Mouse (Mus musculus) urinary bladder, postnatal 4 days (tissue): Measurements from ENCODE around the gene Ecel1.
A peak's percentile ranks its signal among the peaks of the same experiment; 100 is the strongest.

Source experiments
- DNase-seq, 2 experiments: peaks; one replicate each; pipeline ENCODE4 v3.0.0; 2021 to 2022; ENCODE audit warnings: low spot score in 2 of 2

Gene Ecel1

DNA sequence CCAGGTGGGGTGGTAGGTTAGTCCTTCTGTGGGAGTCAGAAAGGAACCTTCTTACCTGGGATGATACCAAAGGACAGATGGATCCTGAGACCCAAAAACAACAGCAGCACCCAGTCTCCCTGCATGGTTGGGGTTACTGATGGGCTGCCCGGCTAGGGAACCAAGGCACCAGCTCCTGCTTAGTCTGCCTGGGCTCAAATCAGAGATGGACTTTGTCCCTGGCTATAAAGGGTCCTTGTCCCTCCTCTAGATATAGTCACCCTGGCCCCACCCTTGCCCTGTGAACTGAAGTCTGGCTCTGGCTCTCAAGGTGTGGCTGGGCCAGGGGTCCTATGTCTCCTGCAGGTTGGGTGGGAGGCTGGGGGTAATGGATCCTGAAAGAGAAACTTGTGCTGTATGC, 54.9 kb downstream of the Ecel1 start, which contains the start of gene Alpi:
Alpi (minus strand) TSS at position 196 of the 400 bp plus-strand sequence.
- DNase-seq = peak in 1 of 2 experiments; percentile 54

DNA sequence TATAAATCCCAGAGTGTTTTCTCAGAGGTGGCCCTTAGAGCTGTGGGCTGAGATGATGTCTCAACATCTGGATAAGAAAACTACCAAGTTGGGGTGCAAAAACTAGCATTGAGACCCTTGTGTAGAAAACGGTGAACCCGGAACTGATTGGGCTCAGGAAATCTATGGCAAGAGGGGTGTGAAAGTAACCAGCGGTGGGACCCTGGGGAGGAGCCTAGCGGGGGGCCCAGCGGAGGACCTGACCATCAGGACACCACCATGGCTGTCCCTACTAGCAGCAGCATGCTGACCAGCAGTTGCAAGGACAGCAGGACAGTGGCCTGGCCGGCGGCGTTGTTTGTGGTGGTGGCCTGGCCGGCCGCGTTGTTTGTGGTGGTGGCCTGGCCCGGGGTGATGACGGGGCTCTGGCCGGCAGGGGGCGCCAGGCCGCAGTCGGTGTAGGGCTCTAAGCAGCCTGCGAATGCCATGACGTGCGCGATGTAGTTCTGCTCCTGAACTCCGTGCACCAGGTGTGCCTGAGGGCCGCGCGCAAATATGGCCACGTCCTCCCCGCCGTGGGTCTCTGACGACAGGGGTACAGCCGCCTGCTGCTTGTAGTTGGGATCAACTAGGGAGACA, 57.9 kb downstream of the Ecel1 start:
- peak; percentile 33 to 71 for DNase-seq
